Mouse (Mus musculus) MEL (cell line): ENCODE data around the gene Clcn6. TPM values are rescaled to one million over a fixed set of nuclear protein-coding genes. Genes with fewer than 3 reads are reported as not detected.

Experiments
- DNase-seq: peaks from one replicate; pipeline ENCODE4 v3.0.0; 2011; ENCODE audit warnings: low read depth, low spot score
- H3K27ac ChIP-seq: 2 replicates; pipeline ENCODE4 v1.5.1; 2012; ENCODE audit warnings: low read depth, mild to moderate bottlenecking, control low read depth, low read length, moderate library complexity; ENCODE audit not compliant: control insufficient read depth
- H3K27me3 ChIP-seq, 2 experiments: fragments of 150-350 bp in 1 of 2; sonication (generic) in 1 of 2; 2 replicates each; pipeline ENCODE4 v1.6.1; 2012; ENCODE audit warnings: low read length in 2 of 2, mild to moderate bottlenecking in 2 of 2, improper control_type of control experiment in 1 of 2, moderate library complexity in 1 of 2; ENCODE audit not compliant: insufficient read depth in 2 of 2, control insufficient read depth in 1 of 2
- H3K36me3 ChIP-seq, 2 experiments: 2 replicates each; pipeline ENCODE4 v1.6.1; 2012 to 2014; ENCODE audit warnings: low read length in 2 of 2, improper control_type of control experiment in 1 of 2, inconsistent platforms in 1 of 2, mild to moderate bottlenecking in 1 of 2; ENCODE audit not compliant: insufficient read depth in 2 of 2, control insufficient read depth in 1 of 2
- H3K4me1 ChIP-seq, 2 experiments: fragments of 150-350 bp in 1 of 2; sonication (generic) in 1 of 2; 2 replicates each; pipeline ENCODE4 v1.6.1; 2012; ENCODE audit warnings: low read length in 2 of 2, improper control_type of control experiment in 1 of 2, mild to moderate bottlenecking in 1 of 2; ENCODE audit not compliant: insufficient read depth in 2 of 2, control insufficient read depth in 1 of 2
- H3K4me3 ChIP-seq, 2 experiments: fragments of 150-350 bp in 1 of 2; sonication (generic) in 1 of 2; 2 replicates each; pipeline ENCODE4 v1.5.1; 2012; ENCODE audit warnings: low read depth in 2 of 2, low read length in 2 of 2, mild to moderate bottlenecking in 2 of 2, moderate library complexity in 2 of 2, control low read depth in 1 of 2, improper control_type of control experiment in 1 of 2; ENCODE audit not compliant: control insufficient read depth in 1 of 2, insufficient read depth in 1 of 2
- H3K79me2 ChIP-seq: 2 replicates; pipeline ENCODE4 v1.6.1; 2012; ENCODE audit warnings: mild to moderate bottlenecking, low read length, moderate library complexity; ENCODE audit not compliant: control insufficient read depth, poor library complexity, insufficient read depth
- H3K9ac ChIP-seq: 2 replicates; pipeline ENCODE4 v1.6.1; 2012; ENCODE audit warnings: low read depth, mild to moderate bottlenecking, control low read depth, low read length, moderate library complexity; ENCODE audit not compliant: control insufficient read depth, poor library complexity, severe bottlenecking
- H3K9me3 ChIP-seq: fragments of 150-350 bp; sonication (generic); replicated peaks from 2 replicates; pipeline ENCODE4 v1.6.1; 2012; ENCODE audit warnings: mild to moderate bottlenecking, low read length, improper control_type of control experiment, moderate library complexity; ENCODE audit not compliant: insufficient read depth
- BHLHE40 ChIP-seq: IDR thresholded peaks from 2 replicates; pipeline ENCODE4 v1.6.1; 2012; ENCODE audit warnings: low read depth, mild to moderate bottlenecking, inconsistent platforms, low read length, improper control_type of control experiment, borderline replicate concordance
- CHD1 ChIP-seq: IDR thresholded peaks from 2 replicates; pipeline ENCODE4 v1.6.1; 2012; ENCODE audit warnings: low read depth, mild to moderate bottlenecking, inconsistent platforms, low read length, improper control_type of control experiment
- CHD2 ChIP-seq: IDR thresholded peaks from 2 replicates; pipeline ENCODE4 v1.6.1; 2011; ENCODE audit warnings: low read length, improper control_type of control experiment
- CTCF ChIP-seq, 3 experiments: IDR thresholded peaks in 2 of 3; conservative IDR thresholded peaks in 1 of 3; 2 replicates each; pipeline ENCODE4 v1.5.1; 2011 to 2012; ENCODE audit warnings: low read length in 3 of 3, low read depth in 2 of 3, mild to moderate bottlenecking in 2 of 3, improper control_type of control experiment in 1 of 3, inconsistent platforms in 1 of 3, mixed read lengths in 1 of 3, moderate library complexity in 1 of 3; ENCODE audit not compliant: control insufficient read depth in 1 of 3, insufficient read depth in 1 of 3, poor library complexity in 1 of 3, severe bottlenecking in 1 of 3
- ELF1 ChIP-seq: IDR thresholded peaks from 2 replicates; pipeline ENCODE4 v1.6.1; 2014; ENCODE audit warnings: low read depth, mild to moderate bottlenecking, inconsistent platforms, low read length, improper control_type of control experiment, moderate library complexity
- ETS1 ChIP-seq: IDR thresholded peaks from 2 replicates; pipeline ENCODE4 v1.6.1; 2012; ENCODE audit warnings: low read depth, mild to moderate bottlenecking, inconsistent platforms, low read length, improper control_type of control experiment, moderate library complexity
- JUND ChIP-seq: IDR thresholded peaks from 2 replicates; pipeline ENCODE4 v1.6.1; 2011; ENCODE audit warnings: low read depth, mild to moderate bottlenecking, improper control_type of control experiment, low read length
- MAFK ChIP-seq: IDR thresholded peaks from 2 replicates; pipeline ENCODE4 v1.6.1; 2011; ENCODE audit warnings: low read depth, mild to moderate bottlenecking, low read length, improper control_type of control experiment, borderline replicate concordance
- MAX ChIP-seq: IDR thresholded peaks from 2 replicates; pipeline ENCODE4 v1.6.1; 2011; ENCODE audit warnings: low read length, improper control_type of control experiment
- MAZ ChIP-seq: IDR thresholded peaks from 2 replicates; pipeline ENCODE4 v1.6.1; 2012; ENCODE audit warnings: low read depth, mild to moderate bottlenecking, inconsistent platforms, low read length, improper control_type of control experiment
- MEF2A ChIP-seq: IDR thresholded peaks from 2 replicates; pipeline ENCODE4 v1.6.1; 2014; ENCODE audit warnings: low read depth, mild to moderate bottlenecking, inconsistent platforms, low read length, improper control_type of control experiment; ENCODE audit not compliant: poor library complexity, insufficient replicate concordance, severe bottlenecking; ENCODE audit errors: extremely low read depth
- MYB ChIP-seq: IDR thresholded peaks from 2 replicates; pipeline ENCODE4 v1.6.1; 2011; ENCODE audit warnings: mild to moderate bottlenecking, low read depth, low read length, improper control_type of control experiment
- MYC ChIP-seq: IDR thresholded peaks from 2 replicates; pipeline ENCODE4 v1.6.1; 2011; ENCODE audit warnings: low read depth, mild to moderate bottlenecking, low read length, improper control_type of control experiment, moderate library complexity
- NELFE ChIP-seq: IDR thresholded peaks from 2 replicates; pipeline ENCODE4 v1.6.1; 2011; ENCODE audit warnings: low read depth, low read length, improper control_type of control experiment
- POLR2A ChIP-seq, 2 experiments: IDR thresholded peaks; 2 replicates each; pipeline ENCODE4 v1.6.1; 2011 to 2012; ENCODE audit warnings: low read length in 2 of 2, mild to moderate bottlenecking in 2 of 2, control low read depth in 1 of 2, improper control_type of control experiment in 1 of 2, low read depth in 1 of 2, moderate library complexity in 1 of 2; ENCODE audit not compliant: control insufficient read depth in 1 of 2, insufficient read depth in 1 of 2, poor library complexity in 1 of 2
- POLR2AphosphoS2 ChIP-seq: IDR thresholded peaks from 2 replicates; pipeline ENCODE4 v1.6.1; 2011; ENCODE audit warnings: low read length, improper control_type of control experiment
- POLR2AphosphoS5 ChIP-seq: IDR thresholded peaks from 2 replicates; pipeline ENCODE4 v1.6.1; 2012; ENCODE audit warnings: low read depth, borderline replicate concordance, mild to moderate bottlenecking, inconsistent platforms, low read length, moderate library complexity, mixed read lengths
- RAD21 ChIP-seq: IDR thresholded peaks from 2 replicates; pipeline ENCODE4 v1.6.1; 2011; ENCODE audit warnings: mild to moderate bottlenecking, low read depth, low read length, improper control_type of control experiment
- ZC3H11A ChIP-seq: IDR thresholded peaks from 2 replicates; pipeline ENCODE4 v1.6.1; 2012; ENCODE audit warnings: low read depth, mild to moderate bottlenecking, inconsistent platforms, low read length, improper control_type of control experiment
- ZMIZ1 ChIP-seq: IDR thresholded peaks from 2 replicates; pipeline ENCODE4 v1.6.1; 2012; ENCODE audit warnings: low read depth, mild to moderate bottlenecking, inconsistent platforms, low read length, improper control_type of control experiment, moderate library complexity
- polyA plus RNA-seq, 2 experiments: library from polyadenylated mRNA; stranded (reverse) in 1 of 2; unstranded in 1 of 2; fragments of >175 nt in 1 of 2; fragments of >200 nt in 1 of 2; gene quantifications; 2 replicates each; pipeline versions ENCODE4 v1.2.1 to v1.2.4; 2012; ENCODE audit warnings: low replicate concordance in 2 of 2, low read depth in 1 of 2; ENCODE audit not compliant: insufficient read length in 2 of 2, insufficient read depth in 1 of 2, missing spikeins in 1 of 2
- total RNA-seq: library from RNA; depleted of rRNA; stranded (reverse); fragments of 300-350 nt; gene quantifications from 2 replicates; pipeline ENCODE4 v1.2.3, GENCODE M21; 2012

The Clcn6 gene
- total and polyA plus RNA-seq, 3 experiments = 5.8 to 17.5 TPM; not detected in 1

GRCm38 (mm10) chr4:148058218-148058819, 19.7 kb upstream of the Clcn6 start (continued):
- no peak for TF ChIP-seq MYB
- no peak for TF ChIP-seq MYC
- TF ChIP-seq CTCF (IDR thresholded peaks at IDR 0.05 in 2 of 3, conservative IDR thresholded peaks at IDR 0.05 in 1 of 3; ENCODE audit: control insufficient read depth in 1 of 3, insufficient read depth in 1 of 3, low read depth in 2 of 3, low read length in 3 of 3, poor library complexity in 1 of 3, severe bottlenecking in 1 of 3) = no peak
- TF ChIP-seq, all 39 proteins: peak for 0

GRCm38 (mm10) chr4:148057661-148058209, 19.1 kb upstream of the Clcn6 start:
- DNase-seq = no peak
- Histone ChIP-seq H3K9ac (no peak overlapping the region), H3K27me3 (no peaks in the 10 kb centered on the region), H3K4me1 (no peaks in the 10 kb centered on the region), H3K9me3 (no peaks in the 10 kb centered on the region), H3K36me3 (no peaks in the 10 kb centered on the region; a peak in 1 of 4 replicates), H3K79me2 (no peaks in the 10 kb centered on the region), H3K27ac (no peak overlapping the region), H3K4me3 (no peak overlapping the region)
- TF ChIP-seq BHLHE40 = no peak
- no peak for TF ChIP-seq MAZ
- TF ChIP-seq ZC3H11A = no peak
- TF ChIP-seq POLR2AphosphoS5 = no peak
- no peak for TF ChIP-seq CHD2
- no peak for TF ChIP-seq ETS1
- no peak for TF ChIP-seq CHD1
- no peak for TF ChIP-seq MYC
- no peak for TF ChIP-seq ZMIZ1
- TF ChIP-seq MYB = no peak
- TF ChIP-seq POLR2A (IDR thresholded peaks at IDR 0.05; ENCODE audit: control insufficient read depth in 1 of 2, insufficient read depth in 1 of 2, low read depth in 1 of 2, low read length in 2 of 2, poor library complexity in 1 of 2) = no peak
- TF ChIP-seq MAX = no peak
- no peak for TF ChIP-seq MEF2A
- TF ChIP-seq POLR2AphosphoS2 = no peak
- TF ChIP-seq MAFK = no peak
- no peak for TF ChIP-seq RAD21
- no peak for TF ChIP-seq ELF1
- TF ChIP-seq CTCF (IDR thresholded peaks at IDR 0.05 in 2 of 3, conservative IDR thresholded peaks at IDR 0.05 in 1 of 3; ENCODE audit: control insufficient read depth in 1 of 3, insufficient read depth in 1 of 3, low read depth in 2 of 3, low read length in 3 of 3, poor library complexity in 1 of 3, severe bottlenecking in 1 of 3) = no peak
- TF ChIP-seq NELFE = no peak
- TF ChIP-seq JUND = no peak
